Mouse (Mus musculus) testis, adult 2 months (tissue): ENCODE data around the gene Plpp7. TPM values are rescaled to one million over a fixed set of nuclear protein-coding genes. Genes with fewer than 3 reads are reported as not detected.
A peak's percentile ranks its signal among the peaks of the same experiment; 100 is the strongest.

Experiments used
- H3K27ac ChIP-seq: fragments of 200-500 bp; 2 replicates; pipeline ENCODE4 v1.5.1; 2012; ENCODE audit warnings: low read depth, low read length; ENCODE audit not compliant: control insufficient read depth, insufficient read depth
- H3K27me3 ChIP-seq: fragments of 200-500 bp; 2 replicates; pipeline ENCODE4 v1.6.1; 2012; ENCODE audit warnings: mild to moderate bottlenecking, low read length, moderate library complexity; ENCODE audit not compliant: control insufficient read depth, insufficient read depth
- H3K36me3 ChIP-seq: fragments of 200-500 bp; 2 replicates; pipeline ENCODE4 v1.6.1; 2012; ENCODE audit warnings: mild to moderate bottlenecking, low read length; ENCODE audit not compliant: control insufficient read depth, insufficient read depth
- H3K4me1 ChIP-seq: fragments of 200-500 bp; 2 replicates; pipeline ENCODE4 v1.6.1; 2012; ENCODE audit warnings: low read length; ENCODE audit not compliant: control insufficient read depth, insufficient read depth
- H3K4me3 ChIP-seq: fragments of 200-500 bp; 2 replicates; pipeline ENCODE4 v1.5.1; 2012; ENCODE audit warnings: low read depth, mild to moderate bottlenecking, low read length, moderate library complexity, mixed read lengths; ENCODE audit not compliant: control insufficient read depth
- CTCF ChIP-seq: fragments of 200-500 bp; IDR thresholded peaks from 2 replicates; pipeline ENCODE4 v1.5.1; 2012; ENCODE audit warnings: low read depth, mild to moderate bottlenecking, inconsistent platforms, low read length, moderate library complexity; ENCODE audit not compliant: control insufficient read depth, insufficient read depth, insufficient replicate concordance
- POLR2A ChIP-seq: fragments of 200-500 bp; IDR thresholded peaks from 2 replicates; pipeline ENCODE4 v1.6.1; 2012; ENCODE audit warnings: low read depth, mild to moderate bottlenecking, inconsistent platforms, low read length, moderate library complexity; ENCODE audit not compliant: control insufficient read depth
- polyA plus RNA-seq: library from polyadenylated mRNA; depleted of rRNA; stranded (reverse); fragments of >200 nt; gene quantifications from 2 replicates; pipeline ENCODE4 v1.2.3, GENCODE M21; 2012

Gene Plpp7
- polyA plus RNA-seq, 1 experiment = 4.7 TPM

DNA sequence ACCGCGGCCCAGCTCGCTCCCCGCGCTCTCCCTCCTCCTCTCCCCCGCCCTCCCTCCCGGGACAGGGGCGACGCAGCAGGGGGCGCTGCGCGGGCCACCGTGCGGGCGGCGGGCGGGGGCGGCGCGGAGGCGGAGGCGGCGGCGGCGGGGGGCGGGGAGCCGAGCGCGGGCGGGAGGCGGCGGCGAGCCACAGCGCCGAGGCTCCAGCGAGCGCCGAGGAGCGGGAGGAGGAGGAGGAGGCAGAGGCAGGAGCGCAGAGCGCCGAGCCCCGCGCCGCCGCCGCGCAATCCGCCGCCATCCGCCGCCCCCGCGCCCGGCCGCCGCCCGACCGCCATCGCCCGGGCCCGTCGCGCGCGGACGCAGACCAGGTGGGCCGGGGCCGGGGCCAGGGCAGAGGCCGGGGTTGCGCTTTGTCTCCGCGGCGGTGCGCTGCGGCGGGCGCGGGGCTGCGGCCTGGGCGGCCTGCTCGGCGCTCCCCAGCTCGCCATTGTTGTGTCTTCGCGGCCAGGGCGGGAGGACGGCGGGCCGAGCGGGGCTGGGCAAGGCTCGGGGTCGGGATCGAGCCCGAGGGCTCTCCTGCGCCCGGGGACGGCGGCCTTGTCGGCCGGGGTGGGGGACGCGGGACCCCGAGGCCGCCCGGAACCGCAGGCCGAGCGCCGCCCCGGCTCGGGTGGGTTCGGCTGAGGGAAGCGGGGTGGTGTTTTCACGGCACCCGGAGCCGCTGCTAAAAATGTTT lies 55.8 kb downstream of the Plpp7 start, which contains the start of gene Prrc2b:
TSS of gene Prrc2b (plus strand) at position 159 of the 736 bp plus-strand sequence.
- Histone ChIP-seq H3K27ac (peak within 1 kb of the TSS; percentile 82), H3K27me3 (no peaks in the 10 kb centered on the region), H3K36me3 (no peaks in the 10 kb centered on the region), H3K4me1 (peaks cover 3% of the 10 kb centered on the region; the same call in 1 of the 2 replicates), H3K4me3 (peak within 1 kb of the TSS; percentile 87)
- TF ChIP-seq POLR2A (no peak), CTCF (no peak)

DNA sequence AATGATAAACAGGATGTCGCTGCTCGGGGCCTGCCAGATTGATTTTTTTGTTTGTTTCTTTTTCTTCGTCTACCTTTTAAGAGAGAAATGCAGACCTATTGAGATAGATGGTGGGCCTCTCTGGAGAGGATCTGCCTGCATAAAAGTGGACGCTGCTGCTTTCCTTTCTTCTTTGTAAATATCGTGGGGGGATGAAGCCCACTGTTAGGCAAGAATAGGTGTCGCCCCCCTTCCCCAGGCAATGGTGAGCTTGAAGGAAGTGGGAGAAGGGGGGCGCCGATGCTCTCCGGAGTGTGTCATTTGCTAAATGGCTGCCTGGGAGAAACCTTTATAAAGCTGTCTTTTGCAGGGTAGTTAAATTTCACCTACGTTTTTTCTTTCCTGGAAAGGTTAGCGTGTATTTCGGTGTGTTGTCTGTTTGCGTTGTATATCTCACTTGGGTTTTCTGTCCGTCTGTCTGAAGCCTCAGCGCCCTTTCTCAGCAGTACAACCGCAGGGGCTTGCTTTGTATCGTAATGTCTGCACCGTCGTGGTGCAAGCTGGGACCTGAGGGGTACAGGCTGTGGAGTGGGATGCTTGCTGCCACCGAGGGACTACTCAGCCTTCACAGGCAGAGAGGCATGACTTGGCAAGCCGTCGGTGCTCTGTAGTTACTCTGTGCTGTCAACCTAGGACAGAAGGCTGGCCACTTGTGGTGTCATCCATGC lies 56.5 kb downstream of the Plpp7 start:
- H3K4me1 ChIP-seq = peaks cover 3% of the 10 kb centered on the region; the same call in 1 of the 2 replicates
- no peaks in the 10 kb centered on the region for H3K27me3 ChIP-seq

DNA sequence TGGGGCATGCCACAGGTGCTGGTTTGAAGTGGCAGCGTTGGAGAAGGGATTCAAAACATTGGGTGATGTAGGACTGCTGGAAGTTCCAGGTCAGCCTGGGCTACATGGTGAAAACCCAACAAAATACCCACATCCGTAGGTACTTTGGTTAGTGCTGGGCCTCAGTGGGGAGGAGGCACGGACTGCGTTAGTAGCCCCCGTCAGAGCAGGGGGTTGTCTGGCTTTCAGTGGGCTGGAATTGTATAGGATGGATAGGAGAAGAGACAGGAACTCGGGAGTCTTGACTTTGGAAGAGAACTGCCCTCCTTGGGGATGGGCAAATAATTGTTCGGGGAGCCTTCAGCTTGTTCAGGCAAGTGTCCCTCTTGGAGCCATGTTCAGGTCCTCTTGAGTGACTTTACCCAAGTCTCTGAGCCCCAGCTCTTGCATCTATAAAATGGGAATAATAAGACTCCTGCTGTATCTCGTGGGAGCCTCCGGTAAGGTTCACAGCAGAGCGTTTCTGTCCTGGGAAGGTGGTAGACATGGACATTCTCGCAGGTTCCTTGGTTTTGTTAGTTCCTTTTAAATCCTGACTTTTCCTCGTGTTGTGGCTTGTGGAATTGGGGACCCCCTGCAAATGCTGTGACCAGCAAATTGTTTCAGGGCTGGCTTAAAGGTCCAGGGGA lies 57.2 kb downstream of the Plpp7 start:
- Histone ChIP-seq H3K27me3 (no peaks in the 10 kb centered on the region), H3K4me1 (peaks cover 3% of the 10 kb centered on the region; the same call in 1 of the 2 replicates), H3K4me3 (peak overlapping the region; percentile 87; the same call in 1 of the 2 replicates), H3K27ac (no peak overlapping the region), H3K36me3 (no peaks in the 10 kb centered on the region)
- TF ChIP-seq POLR2A (no peak), CTCF (no peak)

More for the DNA sequence above, 56.5 kb downstream of the Plpp7 start:
- H3K27ac ChIP-seq = peak overlapping the region; percentile 79
- no peak for TF ChIP-seq POLR2A
- no peak for TF ChIP-seq CTCF
- no peaks in the 10 kb centered on the region for H3K36me3 ChIP-seq
- peak overlapping the region; percentile 87 for H3K4me3 ChIP-seq

DNA sequence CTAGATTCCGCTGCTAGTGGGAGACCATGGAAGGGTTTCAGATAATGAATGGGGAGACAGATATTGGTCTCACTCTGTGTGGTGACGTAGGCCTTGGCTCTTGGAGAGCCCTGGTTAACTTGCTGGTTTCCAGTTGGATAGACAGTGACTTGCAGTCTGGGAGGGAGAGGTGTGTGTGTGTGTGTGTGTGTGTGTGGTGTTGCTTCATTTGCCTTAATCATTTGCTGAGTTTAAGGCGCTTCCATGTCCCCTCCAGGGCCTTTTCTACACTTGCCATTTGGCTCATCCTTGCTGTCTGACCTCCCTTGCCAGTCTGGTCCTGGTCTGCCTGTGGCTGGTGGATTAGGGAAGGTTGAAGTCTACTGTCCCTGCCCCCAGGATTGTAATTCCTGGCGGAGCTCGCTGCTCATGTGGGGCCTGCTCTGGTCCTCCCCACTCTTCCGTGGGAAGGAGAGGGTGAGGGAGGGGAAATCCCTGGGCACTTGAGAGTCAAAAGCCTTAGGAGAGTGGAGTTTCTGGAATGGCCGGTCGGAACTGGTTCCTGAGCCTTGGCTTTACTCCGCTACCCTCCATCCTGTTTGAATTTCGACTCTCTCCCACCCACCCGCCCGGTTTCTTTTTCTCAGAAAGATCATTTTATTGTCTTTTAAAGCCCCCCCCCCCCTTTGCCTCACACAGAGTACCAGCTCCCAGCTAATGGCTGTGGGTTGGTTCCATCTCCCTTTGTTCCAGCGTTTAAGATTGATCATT lies 57.9 kb downstream of the Plpp7 start:
- TF ChIP-seq POLR2A = no peak
- no peak for TF ChIP-seq CTCF
- H3K4me3 ChIP-seq = no peak overlapping the region
- no peak overlapping the region for H3K27ac ChIP-seq
- H3K4me1 ChIP-seq = peaks cover 3% of the 10 kb centered on the region; the same call in 1 of the 2 replicates
- no peaks in the 10 kb centered on the region for H3K27me3 ChIP-seq
- no peaks in the 10 kb centered on the region for H3K36me3 ChIP-seq

DNA sequence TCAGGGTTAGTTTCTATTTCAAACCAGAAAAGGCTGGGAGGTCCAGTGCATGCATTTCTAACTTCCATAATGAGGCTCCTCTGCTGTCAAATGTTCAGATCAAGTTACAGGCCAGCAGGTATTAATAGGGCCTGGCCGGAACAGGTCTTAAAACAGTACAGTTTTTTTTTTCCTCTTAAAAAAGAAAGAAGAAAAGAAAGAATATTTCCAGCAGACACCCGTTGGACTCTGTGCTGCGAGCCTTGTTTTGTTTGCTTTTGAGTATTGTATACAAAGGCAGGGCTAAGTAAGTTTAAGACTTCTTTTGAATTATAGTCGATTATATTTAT lies 58.4 kb downstream of the Plpp7 start:
- H3K27ac ChIP-seq = no peak overlapping the region
- no peaks in the 10 kb centered on the region for H3K27me3 ChIP-seq
- H3K4me3 ChIP-seq = no peak overlapping the region
- peaks cover 3% of the 10 kb centered on the region; the same call in 1 of the 2 replicates for H3K4me1 ChIP-seq
- TF ChIP-seq POLR2A = no peak
- no peak for TF ChIP-seq CTCF
- no peaks in the 10 kb centered on the region for H3K36me3 ChIP-seq

DNA sequence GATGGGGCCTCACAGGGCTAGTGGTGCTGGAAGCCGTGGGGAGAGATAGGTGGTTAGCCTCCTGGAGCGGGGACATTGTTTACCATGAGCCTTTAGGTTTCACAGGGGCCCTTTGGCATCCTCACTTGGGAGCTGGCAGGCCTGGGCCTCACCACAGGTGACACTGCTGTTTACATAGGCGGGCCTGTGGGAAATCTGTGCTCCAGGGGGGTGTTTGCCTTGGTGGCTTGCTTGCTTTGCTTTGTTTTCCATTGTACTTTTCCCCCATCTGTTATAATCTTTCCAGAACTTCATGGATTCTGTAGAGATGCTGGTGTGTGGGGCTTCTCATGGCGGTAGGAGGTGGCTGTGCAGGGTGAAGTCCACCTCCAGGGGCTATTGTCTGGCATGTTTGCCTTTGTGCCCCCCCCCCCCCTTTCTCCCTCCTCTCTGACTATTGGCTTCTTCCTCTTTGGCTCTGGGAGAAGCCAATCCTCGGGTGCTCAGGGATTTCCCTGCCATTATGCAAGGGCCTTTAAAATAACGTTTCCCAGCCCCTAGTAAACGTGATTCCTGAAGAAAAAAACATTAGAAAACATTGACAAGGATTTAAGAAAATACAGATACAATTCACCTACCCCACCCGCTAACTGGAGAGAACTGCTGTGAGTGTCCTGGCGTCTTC lies 59.1 kb downstream of the Plpp7 start:
- Histone ChIP-seq H3K4me1 (peaks cover 5% of the 10 kb centered on the region; the same call in 1 of the 2 replicates), H3K27ac (no peak overlapping the region), H3K27me3 (no peaks in the 10 kb centered on the region), H3K4me3 (no peak overlapping the region), H3K36me3 (no peaks in the 10 kb centered on the region)
- TF ChIP-seq POLR2A (no peak), CTCF (no peak)
